7 mouse cellular contexts compared by ENCODE assay signal in the genomic region with DNA sequence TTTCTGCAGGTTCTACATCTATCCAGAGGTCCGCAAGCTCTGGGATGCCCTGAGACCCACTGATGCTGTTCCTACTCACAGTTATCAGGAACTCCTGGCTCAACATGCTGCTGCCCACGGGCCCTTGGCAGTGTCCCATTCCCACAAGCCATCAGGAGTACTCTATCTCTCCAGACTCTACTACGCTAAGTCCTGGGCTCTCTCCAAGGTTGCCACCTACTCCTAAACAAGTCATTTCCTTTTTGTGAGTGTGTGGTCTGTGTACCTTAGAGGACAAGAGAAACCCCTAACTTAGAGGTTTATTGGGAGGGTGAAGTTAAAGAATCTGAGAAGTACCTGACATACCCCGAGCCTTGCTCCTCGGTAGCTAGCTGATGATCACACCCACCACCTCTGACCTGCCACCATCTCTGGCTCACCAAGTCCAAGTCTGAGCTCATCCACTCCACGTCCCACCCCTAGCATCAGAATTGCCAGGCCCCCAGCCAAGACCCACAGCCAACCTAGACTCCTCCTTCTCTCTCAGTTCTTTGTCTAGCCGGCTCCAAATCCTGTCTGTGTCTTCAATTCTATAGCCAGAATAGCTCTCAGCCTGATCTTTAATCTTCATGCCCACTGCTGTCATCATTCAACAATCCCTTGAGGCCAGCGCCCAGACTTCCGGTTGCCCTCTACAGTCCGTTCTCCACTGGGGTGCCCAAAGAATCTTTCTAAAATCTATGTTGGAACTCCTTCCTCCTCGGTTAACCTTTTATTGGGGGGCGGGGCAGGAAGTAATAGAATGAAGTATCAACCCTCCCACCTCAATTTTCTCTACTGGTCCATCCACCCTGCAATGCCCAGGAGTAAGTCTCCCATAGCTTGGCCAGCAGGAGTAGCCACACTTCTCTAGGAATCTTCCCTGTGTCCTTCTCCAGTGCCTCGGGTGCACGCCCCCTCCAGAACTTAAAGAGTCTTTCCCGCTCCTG. TPM values are rescaled to one million over a fixed set of nuclear protein-coding genes. Genes with fewer than 3 reads are reported as not detected.
DNase-seq lines count a peak whose midpoint lies in the region; ATAC-seq lines count a peak whose summit lies in the region.

No protein-coding gene starts in this region.

- H3K4me1 ChIP-seq in lung, embryonic 16.5 days (replicated peaks; ENCODE audit: control insufficient read depth, insufficient read depth, low read length) = peaks cover 33% of the 10 kb centered on the region
- peaks cover 85% of the 10 kb centered on the region for H3K4me1 ChIP-seq in embryonic facial prominence, embryonic 10.5 days
- H3K4me1 ChIP-seq in hindbrain, embryonic 15.5 days (replicated peaks) = peaks cover 63% of the 10 kb centered on the region
- peaks cover 57% of the 10 kb centered on the region for H3K4me1 ChIP-seq in midbrain, embryonic 12.5 days

- peak overlapping the region; percentile 82 for H3K9ac ChIP-seq in lung, embryonic 16.5 days (ENCODE audit: low read length)
- H3K9ac ChIP-seq in hindbrain, embryonic 15.5 days = peak overlapping the region; percentile 93
- H3K9ac ChIP-seq in midbrain, embryonic 12.5 days (replicated peaks) = peak overlapping the region; percentile 99

- peak overlapping the region; percentile 94 for H3K27ac ChIP-seq in lung, embryonic 16.5 days (ENCODE audit: low read length)
- peak overlapping the region; percentile 92 for H3K27ac ChIP-seq in embryonic facial prominence, embryonic 10.5 days (replicated peaks)
- H3K27ac ChIP-seq in hindbrain, embryonic 15.5 days (replicated peaks) = peak overlapping the region; percentile 95
- peak overlapping the region; percentile 98 for H3K27ac ChIP-seq in midbrain, embryonic 12.5 days (replicated peaks)

- 26% methylated on average over 15 of the region's 15 CpGs for WGBS in lung, embryonic 16.5 days
- 41% methylated on average over 15 of the region's 15 CpGs for WGBS in embryonic facial prominence, embryonic 10.5 days
- 27% methylated on average over 15 of the region's 15 CpGs for WGBS in hindbrain, embryonic 15.5 days
- WGBS in midbrain, embryonic 12.5 days = 31% methylated on average over 15 of the region's 15 CpGs

- H3K4me2 ChIP-seq in lung, embryonic 16.5 days (ENCODE audit: low read depth, low read length) = peak overlapping the region; percentile 92
- H3K4me2 ChIP-seq in hindbrain, embryonic 15.5 days = peak overlapping the region; percentile 92
- peak overlapping the region; percentile 80 for H3K4me2 ChIP-seq in midbrain, embryonic 12.5 days (replicated peaks)

- H3K4me3 ChIP-seq in lung, embryonic 16.5 days (ENCODE audit: low read length) = peak overlapping the region; percentile 73
- peak overlapping the region; percentile 85 for H3K4me3 ChIP-seq in embryonic facial prominence, embryonic 10.5 days
- H3K4me3 ChIP-seq in hindbrain, embryonic 15.5 days = peak overlapping the region; percentile 76
- peak overlapping the region; percentile 85 for H3K4me3 ChIP-seq in midbrain, embryonic 12.5 days

- peaks cover 3% of the 10 kb centered on the region for H3K36me3 ChIP-seq in lung, embryonic 16.5 days (ENCODE audit: control insufficient read depth, insufficient read depth, low read length)
- peaks cover 35% of the 10 kb centered on the region for H3K36me3 ChIP-seq in embryonic facial prominence, embryonic 10.5 days (replicated peaks)
- peaks cover 6% of the 10 kb centered on the region; the same call in 1 of the 2 replicates for H3K36me3 ChIP-seq in hindbrain, embryonic 15.5 days
- peaks cover 20% of the 10 kb centered on the region for H3K36me3 ChIP-seq in midbrain, embryonic 12.5 days

- ATAC-seq in lung, embryonic 16.5 days (ENCODE audit: low read depth) = peak; percentile 49
- peak; percentile 4; the same call in 1 of the 2 replicates for ATAC-seq in hindbrain, embryonic 15.5 days (ENCODE audit: low FRiP score, low read depth)
- no peak for ATAC-seq in midbrain, embryonic 12.5 days (ENCODE audit: low FRiP score, low read depth)
- ATAC-seq in granulocyte monocyte progenitor cell, adult 5-6 weeks (replicated peaks; ENCODE audit: poor library complexity, severe bottlenecking) = no peak

- no peaks in the 10 kb centered on the region for H3K27me3 ChIP-seq in lung, embryonic 16.5 days (ENCODE audit: control insufficient read depth, insufficient read depth, low read depth, low read length)
- H3K27me3 ChIP-seq in embryonic facial prominence, embryonic 10.5 days (replicated peaks; ENCODE audit: low read depth, poor library complexity, severe bottlenecking) = no peaks in the 10 kb centered on the region
- H3K27me3 ChIP-seq in hindbrain, embryonic 15.5 days = no peaks in the 10 kb centered on the region
- H3K27me3 ChIP-seq in midbrain, embryonic 12.5 days = no peaks in the 10 kb centered on the region

- DNase-seq in lung, postnatal 36 days = no peak
- no peak for DNase-seq in embryonic facial prominence, embryonic 10.5 days (ENCODE audit: low spot score)
- no peak for DNase-seq in T-cell, adult 2 months (ENCODE audit: low spot score)

- H3K9me3 ChIP-seq in lung, embryonic 16.5 days (ENCODE audit: control insufficient read depth, low read length) = no peaks in the 10 kb centered on the region
- H3K9me3 ChIP-seq in embryonic facial prominence, embryonic 10.5 days = no peaks in the 10 kb centered on the region
- no peaks in the 10 kb centered on the region for H3K9me3 ChIP-seq in hindbrain, embryonic 15.5 days
- H3K9me3 ChIP-seq in midbrain, embryonic 12.5 days = no peaks in the 10 kb centered on the region

RNA-seq across cellular contexts. Expression of a gene that starts 0.7 kb away (rescaled TPM):
- polyA plus RNA-seq in lung, embryonic 16.5 days (2015; fragmentation: Nextera tagmentation; extraction: Ambion mirVana) = 13.4 and 14.0 TPM in 2 replicates
- polyA plus RNA-seq in embryonic facial prominence, embryonic 10.5 days (2016; fragmentation: Nextera tagmentation; extraction: Ambion mirVana) = 35.5 and 42.5 TPM in 2 replicates
- polyA plus RNA-seq in hindbrain, embryonic 15.5 days (2015; fragmentation: Nextera tagmentation; extraction: Ambion mirVana) = 146 and 176 TPM in 2 replicates
- 93.5 and 100 TPM in 2 replicates for polyA plus RNA-seq in midbrain, embryonic 12.5 days (2016; fragmentation: Nextera tagmentation; extraction: Ambion mirVana)
- total RNA-seq in granulocyte monocyte progenitor cell, adult 5-6 weeks (2014; fragmentation: Nextera tagmentation) = 0.34 and 0.49 TPM in 2 replicates
- 0.05 and 0.65 TPM in 2 replicates for total RNA-seq in granulocyte monocyte progenitor cell, adult 5-6 weeks (2017)

RNA-seq across cellular contexts. Expression of a gene that starts 18.1 kb away (rescaled TPM):
- 8.2 and 8.3 TPM in 2 replicates for polyA plus RNA-seq in lung, embryonic 16.5 days (2015; fragmentation: Nextera tagmentation; extraction: Ambion mirVana)
- polyA plus RNA-seq in embryonic facial prominence, embryonic 10.5 days (2016; fragmentation: Nextera tagmentation; extraction: Ambion mirVana) = 8.3 and 9.4 TPM in 2 replicates
- polyA plus RNA-seq in hindbrain, embryonic 15.5 days (2015; fragmentation: Nextera tagmentation; extraction: Ambion mirVana) = 20.7 and 21.4 TPM in 2 replicates
- 15.7 and 17.7 TPM in 2 replicates for polyA plus RNA-seq in midbrain, embryonic 12.5 days (2016; fragmentation: Nextera tagmentation; extraction: Ambion mirVana)
- total RNA-seq in granulocyte monocyte progenitor cell, adult 5-6 weeks (2014; fragmentation: Nextera tagmentation) = 50.3 and 61.7 TPM in 2 replicates
- total RNA-seq in granulocyte monocyte progenitor cell, adult 5-6 weeks (2017) = 67.7 and 71.9 TPM in 2 replicates

RNA-seq across cellular contexts. Expression of a gene that starts 32.2 kb away (rescaled TPM):
- polyA plus RNA-seq in lung, embryonic 16.5 days (2015; fragmentation: Nextera tagmentation; extraction: Ambion mirVana) = 37.3 and 43.3 TPM in 2 replicates
- 12.9 and 16.0 TPM in 2 replicates for polyA plus RNA-seq in embryonic facial prominence, embryonic 10.5 days (2016; fragmentation: Nextera tagmentation; extraction: Ambion mirVana)
- polyA plus RNA-seq in hindbrain, embryonic 15.5 days (2015; fragmentation: Nextera tagmentation; extraction: Ambion mirVana) = 26.2 and 33.4 TPM in 2 replicates
- 19.1 and 22.7 TPM in 2 replicates for polyA plus RNA-seq in midbrain, embryonic 12.5 days (2016; fragmentation: Nextera tagmentation; extraction: Ambion mirVana)
- total RNA-seq in granulocyte monocyte progenitor cell, adult 5-6 weeks (2014; fragmentation: Nextera tagmentation) = 8.5 and 9.8 TPM in 2 replicates
- 0.60 and 1.8 TPM in 2 replicates for total RNA-seq in granulocyte monocyte progenitor cell, adult 5-6 weeks (2017)

RNA-seq across cellular contexts. Expression of a gene that starts 32.8 kb away (rescaled TPM):
- polyA plus RNA-seq in lung, embryonic 16.5 days (2015; fragmentation: Nextera tagmentation; extraction: Ambion mirVana) = 1.3 and 1.4 TPM in 2 replicates
- 0.17 TPM in 1 of 2 replicates, not detected in the other for polyA plus RNA-seq in embryonic facial prominence, embryonic 10.5 days (2016; fragmentation: Nextera tagmentation; extraction: Ambion mirVana)
- 0.19 TPM in 1 of 2 replicates, not detected in the other for polyA plus RNA-seq in hindbrain, embryonic 15.5 days (2015; fragmentation: Nextera tagmentation; extraction: Ambion mirVana)
- not detected in 2 replicates for polyA plus RNA-seq in midbrain, embryonic 12.5 days (2016; fragmentation: Nextera tagmentation; extraction: Ambion mirVana)
- total RNA-seq in granulocyte monocyte progenitor cell, adult 5-6 weeks (2014; fragmentation: Nextera tagmentation) = not detected in 2 replicates
- total RNA-seq in granulocyte monocyte progenitor cell, adult 5-6 weeks (2017) = not detected in 2 replicates

RNA-seq across cellular contexts. Expression of a gene that starts 41.6 kb away (rescaled TPM):
- not detected in 2 replicates for polyA plus RNA-seq in lung, embryonic 16.5 days (2015; fragmentation: Nextera tagmentation; extraction: Ambion mirVana)
- not detected in 2 replicates for polyA plus RNA-seq in embryonic facial prominence, embryonic 10.5 days (2016; fragmentation: Nextera tagmentation; extraction: Ambion mirVana)
- polyA plus RNA-seq in hindbrain, embryonic 15.5 days (2015; fragmentation: Nextera tagmentation; extraction: Ambion mirVana) = not detected in 2 replicates
- polyA plus RNA-seq in midbrain, embryonic 12.5 days (2016; fragmentation: Nextera tagmentation; extraction: Ambion mirVana) = not detected in 2 replicates
- not detected in 2 replicates for total RNA-seq in granulocyte monocyte progenitor cell, adult 5-6 weeks (2014; fragmentation: Nextera tagmentation)
- not detected in 2 replicates for total RNA-seq in granulocyte monocyte progenitor cell, adult 5-6 weeks (2017)

Comparison
In these comparisons a context has a peak if more than half of its experiments do, and no peak if none do; other contexts are left out.
1. ATAC-seq: peak in lung, embryonic 16.5 days (single experiment) and hindbrain, embryonic 15.5 days (single experiment); none in midbrain, embryonic 12.5 days (single experiment) and granulocyte monocyte progenitor cell, adult 5-6 weeks (single experiment).
2. Peak in every context shown above with its lines, with median percentiles within 50 percentile points of each other: H3K27ac ChIP-seq, H3K4me2 ChIP-seq, H3K4me3 ChIP-seq and H3K9ac ChIP-seq.